Mouse (Mus musculus) lung, postnatal 0 days (tissue): Measurements from ENCODE around the gene Efnb2.

ENCODE experiments used
- CTCF ChIP-seq: IDR thresholded peaks from 2 replicates; pipeline ENCODE4 v1.5.1; 2016; ENCODE audit warnings: antibody characterized with exemption, mild to moderate bottlenecking
- EP300 ChIP-seq: IDR thresholded peaks from 2 replicates; pipeline ENCODE4 v1.6.1; 2016; ENCODE audit warnings: antibody characterized with exemption, mild to moderate bottlenecking, control low read depth

DNA sequence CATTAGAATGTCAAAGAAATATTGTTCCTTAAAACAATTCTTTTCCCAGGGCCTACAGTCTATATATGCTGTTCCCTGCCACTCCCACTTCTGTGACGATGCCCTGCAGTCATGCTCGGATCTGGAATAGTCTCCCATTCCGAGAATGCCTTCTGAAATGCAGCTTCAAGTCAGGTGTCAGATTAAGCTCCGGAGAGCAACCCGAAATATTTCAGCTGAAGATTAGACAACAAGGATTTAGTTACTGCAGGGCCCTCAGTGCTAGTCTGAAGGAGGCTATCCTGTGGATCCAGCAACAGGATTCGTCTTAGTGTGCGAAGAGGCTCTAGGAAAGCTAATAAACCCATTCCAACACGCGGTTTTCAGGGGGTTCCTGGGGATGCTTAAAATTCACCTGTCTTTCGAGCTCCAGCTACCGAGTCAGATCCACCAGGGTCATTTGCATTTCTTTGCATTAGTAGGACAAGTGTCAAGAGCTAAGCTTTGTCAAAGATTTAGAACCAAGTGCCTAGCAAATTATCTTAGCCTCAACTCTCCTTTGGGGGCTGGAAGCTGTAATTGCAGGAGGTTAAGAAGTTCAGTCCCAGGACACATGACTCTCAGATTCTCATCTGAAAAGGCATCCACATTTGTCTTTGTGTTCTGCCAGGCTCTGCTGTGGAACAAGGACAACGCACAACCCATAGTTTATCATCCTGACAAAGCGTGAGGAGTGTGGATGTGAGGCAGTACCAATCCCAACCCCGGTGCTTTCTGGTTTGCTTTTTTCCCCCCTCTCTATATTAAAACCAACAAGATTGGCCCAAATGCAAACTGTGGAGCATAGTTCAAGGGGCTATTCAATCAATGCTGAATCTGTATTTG is 4.2 kb downstream of the Efnb2 start:
- TF ChIP-seq CTCF (no peak), EP300 (no peak)
